Mouse (Mus musculus) spleen, adult 12 weeks (tissue): Measurements from ENCODE around the gene Sele.
"Not testable (repeated sequence)": the region's sequence is repeated elsewhere in the genome, so short reads cannot be mapped to it uniquely, and the experiment has no call there.

ENCODE experiments used
- DNase-seq: peaks from one replicate; pipeline ENCODE4 v3.0.0; 2022; ENCODE audit warnings: low spot score

Gene Sele

GRCm38 (mm10) chr1:164047934-164048333, at the start of gene Sele:
Gene Sele, plus strand, starts transcription at chr1:164048234.
- DNase-seq, result no peak

GRCm38 (mm10) chr1:164001831-164002452, 46.1 kb upstream of the Sele start:
- no peak for DNase-seq

- no peak for DNase-seq
Observed at GRCm38 (mm10) chr1:164004311-164004710, 43.7 kb upstream of the Sele start.

GRCm38 (mm10) chr1:164009235-164009634, 38.8 kb upstream of the Sele start:
- DNase-seq, result no peak

GRCm38 (mm10) chr1:164014616-164015015, 33.4 kb upstream of the Sele start:
- DNase-seq, result no peak

- no peak for DNase-seq
Observed at GRCm38 (mm10) chr1:164018221-164018896, 29.7 kb upstream of the Sele start.

GRCm38 (mm10) chr1:164019789-164020188, 28.2 kb upstream of the Sele start:
- no peak for DNase-seq

- not testable (repeated sequence) for DNase-seq
Observed at GRCm38 (mm10) chr1:164020746-164021145, 27.3 kb upstream of the Sele start.

GRCm38 (mm10) chr1:164022106-164022505, 25.9 kb upstream of the Sele start:
- not testable (repeated sequence) for DNase-seq

- DNase-seq, result no peak
Observed at GRCm38 (mm10) chr1:164025685-164026084, 22.3 kb upstream of the Sele start.

GRCm38 (mm10) chr1:164027416-164027815, 20.6 kb upstream of the Sele start:
- DNase-seq, result no peak

- no peak for DNase-seq
Observed at GRCm38 (mm10) chr1:164040385-164041135, 7.5 kb upstream of the Sele start.

GRCm38 (mm10) chr1:164043549-164043948, 4.5 kb upstream of the Sele start:
- DNase-seq, result no peak

GRCm38 (mm10) chr1:164053561-164053960, 5.5 kb downstream of the Sele start:
- DNase-seq, result no peak

- no peak for DNase-seq
Observed at GRCm38 (mm10) chr1:164054800-164055199, 6.8 kb downstream of the Sele start.

GRCm38 (mm10) chr1:164060071-164060470, 12.0 kb downstream of the Sele start:
- no peak for DNase-seq

- no peak for DNase-seq
Observed at GRCm38 (mm10) chr1:164061278-164061677, 13.2 kb downstream of the Sele start.

GRCm38 (mm10) chr1:164061925-164062324, 13.9 kb downstream of the Sele start, which contains the start of gene Sell:
Gene Sell, plus strand, starts transcription at chr1:164061982.
- no peak for DNase-seq

GRCm38 (mm10) chr1:164062856-164063255, 14.8 kb downstream of the Sele start:
- no peak for DNase-seq

GRCm38 (mm10) chr1:164063745-164064144, 15.7 kb downstream of the Sele start:
- DNase-seq, result no peak

GRCm38 (mm10) chr1:164069261-164069660, 21.2 kb downstream of the Sele start:
- DNase-seq, result no peak

GRCm38 (mm10) chr1:164070461-164070860, 22.4 kb downstream of the Sele start:
- no peak for DNase-seq

- peak; percentile 11 for DNase-seq
Observed at GRCm38 (mm10) chr1:164071111-164071510, 23.1 kb downstream of the Sele start.
